Mouse (Mus musculus): ENCODE results near the gene Rap1a.

The Rap1a gene

GRCm38 (mm10) chr3:105763132-105763851 is 37.8 kb downstream of the Rap1a start:
- peak; percentile 87 for DNase-seq (ENCODE audit: low read depth)

- no peak for DNase-seq (ENCODE audit: low read depth)
Measured at GRCm38 (mm10) chr3:105760063-105760462, 41.1 kb downstream of the Rap1a start.

DNA sequence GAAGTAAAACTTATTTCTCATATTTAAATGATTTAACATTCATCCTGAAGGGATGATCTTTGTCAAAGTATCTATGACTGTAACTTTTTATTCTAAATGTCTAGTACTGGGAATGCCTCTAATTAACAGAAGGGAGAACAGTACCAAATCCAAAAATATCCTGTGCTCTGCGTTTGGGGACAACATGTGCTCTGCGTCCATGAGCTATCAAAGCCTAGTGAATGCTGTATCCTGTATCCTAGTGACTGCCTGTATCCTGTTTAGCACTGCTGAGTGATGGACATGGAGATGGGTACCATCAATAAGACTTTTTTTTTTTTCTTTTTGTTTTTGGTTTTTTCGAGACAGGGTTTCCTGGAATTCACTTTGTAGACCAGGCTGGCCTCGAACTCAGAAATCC is 42.5 kb downstream of the Rap1a start:
- no peak for DNase-seq (ENCODE audit: low read depth)

GRCm38 (mm10) chr3:105758098-105758497 is 43.0 kb downstream of the Rap1a start:
- DNase-seq (ENCODE audit: low read depth): peak; percentile 60

- peak; percentile 35 for DNase-seq (ENCODE audit: low read depth)
Measured at GRCm38 (mm10) chr3:105757323-105758083, 43.6 kb downstream of the Rap1a start.

- DNase-seq (ENCODE audit: low read depth): no peak
Measured at GRCm38 (mm10) chr3:105756505-105756904, 44.6 kb downstream of the Rap1a start.

DNA sequence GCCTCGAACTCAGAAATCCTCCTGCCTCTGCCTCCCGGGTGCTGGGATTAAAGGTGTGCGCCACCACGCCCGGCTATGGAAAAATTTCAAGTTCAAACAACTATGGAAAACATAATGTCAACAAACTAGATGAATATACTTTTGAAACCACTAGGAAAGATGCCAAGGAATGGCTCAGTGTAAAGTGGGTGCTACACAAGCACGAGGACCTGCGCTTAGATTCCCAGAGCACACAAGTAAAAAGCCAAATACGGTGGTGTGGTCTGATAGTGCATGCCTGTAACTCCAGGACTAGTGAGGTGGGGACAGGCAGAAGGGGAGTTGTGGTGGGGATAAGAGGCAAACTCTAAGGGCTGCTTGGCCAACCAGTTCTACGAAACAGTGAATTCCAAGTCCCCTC is 46.0 kb downstream of the Rap1a start:
- no peak for DNase-seq (ENCODE audit: low read depth)

DNA sequence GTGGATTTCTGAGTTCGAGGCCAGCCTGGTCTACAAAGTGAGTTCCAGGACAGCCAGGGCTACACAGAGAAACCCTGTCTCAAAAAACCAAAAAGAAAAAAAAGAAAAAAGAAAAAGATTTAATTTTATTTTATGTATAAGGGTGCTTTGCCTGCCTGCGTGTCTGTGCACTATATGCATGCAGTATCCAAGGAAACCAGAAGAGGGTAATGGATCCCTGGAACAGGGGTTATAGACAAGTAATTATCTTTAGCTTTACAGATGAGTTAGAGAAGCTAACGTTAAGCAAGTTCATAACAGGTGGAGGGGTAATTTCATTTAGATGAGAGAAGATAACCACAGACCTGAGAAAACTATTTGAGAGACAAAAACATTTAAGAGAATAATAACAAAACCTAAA is 47.0 kb downstream of the Rap1a start:
- peak; percentile 39 for DNase-seq (ENCODE audit: low read depth)

- no peak for DNase-seq (ENCODE audit: low read depth)
Measured at GRCm38 (mm10) chr3:105750810-105751209, 50.3 kb downstream of the Rap1a start.

DNA sequence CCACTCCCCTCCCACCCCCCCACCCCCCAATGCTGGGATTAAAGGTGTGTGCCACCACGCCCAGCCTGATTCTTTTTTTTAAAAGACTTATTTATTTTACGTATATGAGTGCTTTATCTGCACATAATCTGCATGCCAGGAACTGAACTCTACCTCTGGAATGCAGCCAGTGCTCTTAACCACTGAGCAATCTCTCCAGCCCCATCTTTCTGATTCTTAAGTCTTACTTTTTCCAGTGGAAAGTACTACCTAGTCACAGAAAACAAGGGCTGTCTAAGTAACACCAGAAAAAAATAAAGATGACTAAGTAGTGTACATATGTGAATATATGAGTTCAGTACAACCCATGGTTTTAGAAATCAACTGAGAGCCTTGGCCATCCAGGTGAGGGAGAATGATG is 54.6 kb downstream of the Rap1a start:
- peak; percentile 72 for DNase-seq (ENCODE audit: low read depth)

GRCm38 (mm10) chr3:105737666-105738065 is 63.5 kb downstream of the Rap1a start:
- DNase-seq (ENCODE audit: low read depth): no peak

DNA sequence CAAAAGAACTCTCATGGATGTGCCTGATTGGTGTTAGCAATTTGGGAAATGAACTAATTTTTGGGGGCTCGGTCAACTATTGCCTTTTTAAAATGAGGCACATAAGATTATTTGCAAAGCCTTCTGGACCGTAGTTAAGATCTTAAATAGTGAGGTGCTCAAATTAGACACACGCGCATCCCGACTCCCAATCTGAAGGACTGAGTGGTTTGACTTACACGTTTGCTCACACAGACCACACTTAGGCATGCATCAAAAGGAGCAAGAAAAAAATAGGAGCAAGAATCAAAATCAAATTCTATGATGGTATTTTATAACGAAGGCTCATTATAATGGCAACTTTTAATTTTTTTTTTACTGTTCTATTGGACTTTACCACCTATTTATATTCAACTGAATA is 64.1 kb downstream of the Rap1a start:
- DNase-seq (ENCODE audit: low read depth): no peak

- no peak for DNase-seq (ENCODE audit: low read depth)
Measured at GRCm38 (mm10) chr3:105736148-105736547, 65.0 kb downstream of the Rap1a start.

GRCm38 (mm10) chr3:105735285-105735684 is 65.9 kb downstream of the Rap1a start:
- DNase-seq (ENCODE audit: low read depth): no peak

GRCm38 (mm10) chr3:105733538-105733937 is 67.6 kb downstream of the Rap1a start:
- DNase-seq (ENCODE audit: low read depth): no peak

GRCm38 (mm10) chr3:105732360-105732759 is 68.8 kb downstream of the Rap1a start:
- DNase-seq (ENCODE audit: low read depth): no peak

DNA sequence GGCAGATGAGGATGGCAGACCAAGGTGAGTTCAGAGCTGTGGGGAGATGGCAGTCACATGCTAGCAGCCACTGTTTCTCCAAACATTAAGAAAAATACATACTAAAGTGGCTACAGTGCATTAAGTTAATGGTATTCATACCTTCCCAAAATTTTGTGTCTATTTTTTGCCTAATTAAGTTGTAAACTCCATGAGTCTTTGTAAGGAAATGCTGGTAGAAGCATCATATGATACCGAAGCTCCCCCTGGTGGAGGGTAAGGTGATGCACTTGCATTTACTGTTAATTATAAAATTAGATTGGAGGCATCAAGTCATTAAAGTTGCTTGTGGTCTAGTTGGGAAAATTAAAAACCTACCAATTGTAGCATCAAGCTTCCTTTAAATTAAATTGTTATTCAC is 75.1 kb downstream of the Rap1a start:
- DNase-seq (ENCODE audit: low read depth): peak; percentile 78

DNA sequence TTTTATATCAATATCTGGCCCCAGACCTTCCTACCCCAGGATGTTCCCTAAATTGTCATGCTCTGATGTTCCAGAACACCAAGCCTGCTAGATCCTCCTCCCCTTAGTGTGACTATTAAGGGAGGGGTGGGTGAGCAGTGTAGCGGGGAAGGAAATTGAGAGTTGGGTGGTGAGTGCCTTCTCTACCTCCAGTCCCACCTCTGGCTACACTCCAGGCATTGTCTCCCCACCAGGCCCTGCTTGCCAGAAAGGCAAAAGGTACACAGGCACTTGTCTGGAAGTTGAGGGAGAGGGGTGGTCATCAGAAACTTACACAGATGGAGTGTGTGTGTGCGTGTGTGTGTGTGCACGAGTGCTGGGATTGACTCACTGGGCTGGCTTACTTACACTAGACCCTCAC is 78.6 kb downstream of the Rap1a start:
- DNase-seq (ENCODE audit: low read depth): no peak

- DNase-seq (ENCODE audit: low read depth): peak; percentile 52
Measured at GRCm38 (mm10) chr3:105721681-105722201, 79.4 kb downstream of the Rap1a start.

DNA sequence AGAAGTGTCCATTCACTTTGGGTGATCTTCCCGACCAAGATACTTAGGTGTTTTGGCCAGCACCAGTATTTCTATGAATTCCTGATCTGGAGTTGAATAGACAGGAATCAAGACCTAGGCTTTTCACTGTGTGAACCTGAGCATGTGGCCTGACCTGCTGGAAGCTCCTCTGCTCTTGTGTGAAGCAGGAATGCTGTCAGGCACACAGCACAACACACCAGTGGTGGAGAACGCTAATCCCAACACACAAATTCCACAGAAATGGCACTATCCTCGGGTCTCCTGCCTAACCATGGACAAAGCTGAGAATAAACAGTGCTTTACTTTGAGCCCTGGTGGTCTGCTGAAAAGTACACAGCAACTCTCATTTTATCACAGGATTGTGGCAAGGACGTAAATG is 80.6 kb downstream of the Rap1a start:
- no peak for DNase-seq (ENCODE audit: low read depth)

GRCm38 (mm10) chr3:105719979-105720378 is 81.2 kb downstream of the Rap1a start:
- DNase-seq (ENCODE audit: low read depth): no peak

GRCm38 (mm10) chr3:105718746-105719145 is 82.4 kb downstream of the Rap1a start:
- DNase-seq (ENCODE audit: low read depth): peak; percentile 65

- no peak for DNase-seq (ENCODE audit: low read depth)
Measured at GRCm38 (mm10) chr3:105717856-105718555, 83.1 kb downstream of the Rap1a start.

Data from 416B (cell line).